Comparison of ENCODE assay signal across 8 mouse cellular contexts in genomic region chr1:156752020-156752724, GRCm38 (mm10). TPM values are rescaled to one million over a fixed set of nuclear protein-coding genes. Genes with fewer than 3 reads are reported as not detected.
A peak's percentile ranks its signal among the peaks of the same experiment; 100 is the strongest.
DNase-seq lines count a peak whose midpoint lies in the region; ATAC-seq and TF ChIP-seq lines count a peak whose summit lies in the region.

No protein-coding gene starts in this region.

- H3K9ac ChIP-seq in embryonic facial prominence, embryonic 12.5 days = peak overlapping the region; percentile 31; the same call in 1 of the 2 replicates
- H3K9ac ChIP-seq in liver, adult 2 months (ENCODE audit: low read depth, low read length) = peak overlapping the region; percentile 60

- H3K4me1 ChIP-seq in embryonic facial prominence, embryonic 12.5 days = peaks cover 46% of the 10 kb centered on the region
- peaks cover 37% of the 10 kb centered on the region for H3K4me1 ChIP-seq in heart, embryonic 10.5 days
- no peaks in the 10 kb centered on the region; the same call in 1 of the 2 replicates for H3K4me1 ChIP-seq in liver, adult 2 months (ENCODE audit: control insufficient read depth, insufficient read depth, low read length)

- DNase-seq in A20 (ENCODE audit: low read depth, low spot score) = peak; percentile 80
- peak; percentile 80 for DNase-seq in adrenal gland, postnatal 25 days
- DNase-seq in heart, embryonic 10.5 days (ENCODE audit: low spot score) = peak; percentile 90
- DNase-seq in kidney, adult 9 months = peak; percentile 67
- peak; percentile 50 for DNase-seq in liver, adult 2 months (ENCODE audit: extremely low read depth, low read depth, low spot score)
- peak; percentile 59 to 64 for DNase-seq in spleen, postnatal 36 days (ENCODE audit: low spot score in 2 of 2)

- H3K27me3 ChIP-seq in embryonic facial prominence, embryonic 12.5 days = no peaks in the 10 kb centered on the region
- H3K27me3 ChIP-seq in heart, embryonic 10.5 days (ENCODE audit: insufficient read depth, poor library complexity, severe bottlenecking) = no peaks in the 10 kb centered on the region
- H3K27me3 ChIP-seq in liver, adult 2 months (ENCODE audit: control insufficient read depth, insufficient read depth, low read length) = no peaks in the 10 kb centered on the region

- WGBS in embryonic facial prominence, embryonic 12.5 days = 9% methylated on average over 21 of the region's 21 CpGs
- WGBS in heart, embryonic 10.5 days = 18% methylated on average over 21 of the region's 21 CpGs
- WGBS in liver, adult 2 months = 8% methylated on average over 21 of the region's 21 CpGs

- ATAC-seq in embryonic facial prominence, embryonic 12.5 days (ENCODE audit: insufficient number of reproducible peaks, insufficient read depth, low FRiP score, low TSS enrichment) = peak; percentile 73
- ATAC-seq in monocyte, adult 5-6 weeks (replicated peaks; ENCODE audit: insufficient number of reproducible peaks, low FRiP score, low TSS enrichment, poor library complexity, severe bottlenecking) = peak; percentile 80; the same call in 1 of the 2 replicates

- H3K36me3 ChIP-seq in embryonic facial prominence, embryonic 12.5 days = no peaks in the 10 kb centered on the region
- no peaks in the 10 kb centered on the region for H3K36me3 ChIP-seq in heart, embryonic 10.5 days
- H3K36me3 ChIP-seq in liver, adult 2 months (ENCODE audit: control insufficient read depth, insufficient read depth, low read length) = no peaks in the 10 kb centered on the region

- H3K9me3 ChIP-seq in embryonic facial prominence, embryonic 12.5 days = no peaks in the 10 kb centered on the region
- H3K9me3 ChIP-seq in heart, embryonic 10.5 days = no peaks in the 10 kb centered on the region

- no peaks in the 10 kb centered on the region for H3K79me2 ChIP-seq in liver, adult 2 months (ENCODE audit: control insufficient read depth, insufficient read depth, low read length)

- peak overlapping the region; percentile 40 for H3K4me2 ChIP-seq in embryonic facial prominence, embryonic 12.5 days (replicated peaks)

- no peak overlapping the region for H3K4me3 ChIP-seq in embryonic facial prominence, embryonic 12.5 days
- peak overlapping the region; percentile 41 for H3K4me3 ChIP-seq in heart, embryonic 10.5 days
- peak overlapping the region; percentile 36 for H3K4me3 ChIP-seq in liver, adult 2 months (ENCODE audit: insufficient read depth, low read depth, low read length)

- H3K27ac ChIP-seq in embryonic facial prominence, embryonic 12.5 days = peak overlapping the region; percentile 82
- peak overlapping the region; percentile 79 for H3K27ac ChIP-seq in heart, embryonic 10.5 days
- H3K27ac ChIP-seq in liver, adult 2 months (replicated peaks; ENCODE audit: insufficient read depth, low read depth, low read length) = no peak overlapping the region

- TF ChIP-seq POLR2A in liver, adult 2 months (IDR thresholded peaks at IDR 0.05; ENCODE audit: extremely low read depth, insufficient read depth, low read length) = no peak

- peak; percentile 86 for TF ChIP-seq CTCF in liver, adult 2 months (IDR thresholded peaks at IDR 0.05; ENCODE audit: low read depth, low read length)

RNA-seq across cellular contexts. Expression of gene Fam20b, which starts 33.3 kb away (rescaled TPM):
- total RNA-seq in adrenal gland, postnatal 25 days (2021) = 47.6 and 58.9 TPM in 2 replicates
- polyA plus RNA-seq in embryonic facial prominence, embryonic 12.5 days (2016; fragmentation: Nextera tagmentation; extraction: Ambion mirVana) = 26.0 and 26.2 TPM in 2 replicates
- polyA plus RNA-seq in heart, embryonic 10.5 days (2016; fragmentation: Nextera tagmentation; extraction: Ambion mirVana) = 21.8 and 24.4 TPM in 2 replicates
- total RNA-seq in liver, adult 2 months (2014; rRNA removed) = 11.2 and 11.4 TPM in 2 replicates
- polyA plus RNA-seq in liver, adult 2 months (2012; rRNA removed) = 6.8 and 8.0 TPM in 2 replicates
- total RNA-seq in monocyte, adult 5-6 weeks (2017) = 41.8 to 53.3 TPM (median 41.9 TPM) in 3 replicates
